Mouse (Mus musculus): ENCODE data around the gene Mesp1.

DNA sequence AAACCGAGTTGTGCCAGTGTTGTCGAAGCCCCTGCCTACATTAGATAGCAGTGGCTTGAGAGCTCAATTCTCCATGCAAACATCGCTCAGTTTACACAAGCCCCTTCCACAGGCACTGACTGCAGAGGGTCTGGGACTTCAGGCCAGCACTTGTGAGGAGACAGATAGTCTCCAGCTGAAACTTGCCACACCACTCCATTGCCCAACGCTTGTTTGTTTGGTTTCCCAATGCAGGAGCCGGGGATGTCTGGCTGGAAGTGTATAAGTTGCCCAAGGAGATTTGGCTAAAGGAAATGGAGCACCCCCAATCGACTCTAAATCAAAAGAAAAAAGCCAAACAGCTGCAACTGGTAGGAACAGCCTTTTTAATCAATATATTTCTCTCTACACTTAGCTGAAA is 35.4 kb downstream of the Mesp1 start:
- TF ChIP-seq CTCF (IDR thresholded peaks at IDR 0.05; ENCODE audit: low read depth, low read length): no peak
- TF ChIP-seq POLR2A (IDR thresholded peaks at IDR 0.05; ENCODE audit: borderline replicate concordance, low read depth, low read length): no peak

Measured in bone marrow macrophage, adult 2 months (primary cell).